Mouse (Mus musculus): ENCODE results near the gene Alg12. TPM values are rescaled to one million over a fixed set of nuclear protein-coding genes. Genes with fewer than 3 reads are reported as not detected.
"Not testable (repeated sequence)": the region's sequence is repeated elsewhere in the genome, so short reads cannot be mapped to it uniquely, and the experiment has no call there.

Alg12 gene
- polyA plus RNA-seq, 1 experiment = 18.1 TPM

GRCm38 (mm10) chr15:88810369-88810768 lies 8.7 kb downstream of the Alg12 start:
- TF ChIP-seq POLR2A (IDR thresholded peaks at IDR 0.05; ENCODE audit: low read depth, low read length) (no peak), CTCF (conservative IDR thresholded peaks at IDR 0.05; ENCODE audit: insufficient read depth, insufficient read length, low read depth, low read length) (no peak)
- Histone ChIP-seq H3K4me1 (ENCODE audit: control insufficient read depth, insufficient read depth, low read length) (no peaks in the 10 kb centered on the region), H3K4me3 (ENCODE audit: insufficient read depth, low read depth, low read length) (no peak overlapping the region), H3K27me3 (replicated peaks; ENCODE audit: control insufficient read depth, insufficient read depth, low read length) (no peaks in the 10 kb centered on the region), H3K36me3 (ENCODE audit: control insufficient read depth, insufficient read depth, low read length) (no peaks in the 10 kb centered on the region; the same call in none of the 2 replicates), H3K27ac (ENCODE audit: insufficient read depth, low read depth, low read length) (no peak overlapping the region)
- no peak for DNase-seq
- WGBS = 92% methylated on average over 2 of the region's 2 CpGs

GRCm38 (mm10) chr15:88808121-88808520 lies 11.0 kb downstream of the Alg12 start:
- no peak for DNase-seq
- Histone ChIP-seq H3K4me1 (ENCODE audit: control insufficient read depth, insufficient read depth, low read length) (no peaks in the 10 kb centered on the region), H3K27ac (ENCODE audit: insufficient read depth, low read depth, low read length) (no peak overlapping the region), H3K4me3 (ENCODE audit: insufficient read depth, low read depth, low read length) (no peak overlapping the region), H3K27me3 (replicated peaks; ENCODE audit: control insufficient read depth, insufficient read depth, low read length) (no peaks in the 10 kb centered on the region), H3K36me3 (ENCODE audit: control insufficient read depth, insufficient read depth, low read length) (no peaks in the 10 kb centered on the region; the same call in none of the 2 replicates)
- 87% methylated on average over 8 of the region's 8 CpGs for WGBS
- TF ChIP-seq CTCF (conservative IDR thresholded peaks at IDR 0.05; ENCODE audit: insufficient read depth, insufficient read length, low read depth, low read length) (no peak), POLR2A (IDR thresholded peaks at IDR 0.05; ENCODE audit: low read depth, low read length) (no peak)

- no peak for DNase-seq
- Histone ChIP-seq H3K4me3 (ENCODE audit: insufficient read depth, low read depth, low read length) (no peak overlapping the region), H3K4me1 (ENCODE audit: control insufficient read depth, insufficient read depth, low read length) (peaks cover 2% of the 10 kb centered on the region; the same call in 1 of the 2 replicates), H3K27ac (ENCODE audit: insufficient read depth, low read depth, low read length) (no peak overlapping the region), H3K36me3 (ENCODE audit: control insufficient read depth, insufficient read depth, low read length) (no peaks in the 10 kb centered on the region; the same call in none of the 2 replicates), H3K27me3 (replicated peaks; ENCODE audit: control insufficient read depth, insufficient read depth, low read length) (no peaks in the 10 kb centered on the region)
- TF ChIP-seq POLR2A (IDR thresholded peaks at IDR 0.05; ENCODE audit: low read depth, low read length) (no peak), CTCF (conservative IDR thresholded peaks at IDR 0.05; ENCODE audit: insufficient read depth, insufficient read length, low read depth, low read length) (no peak)
- WGBS = 80% methylated on average over 6 of the region's 6 CpGs
Observed at GRCm38 (mm10) chr15:88802348-88802747, 16.8 kb downstream of the Alg12 start.

GRCm38 (mm10) chr15:88801903-88802302 lies 17.2 kb downstream of the Alg12 start:
- Histone ChIP-seq H3K27ac (ENCODE audit: insufficient read depth, low read depth, low read length) (no peak overlapping the region), H3K4me3 (ENCODE audit: insufficient read depth, low read depth, low read length) (no peak overlapping the region), H3K36me3 (ENCODE audit: control insufficient read depth, insufficient read depth, low read length) (no peaks in the 10 kb centered on the region; the same call in none of the 2 replicates), H3K4me1 (ENCODE audit: control insufficient read depth, insufficient read depth, low read length) (peaks cover 2% of the 10 kb centered on the region; the same call in 1 of the 2 replicates), H3K27me3 (replicated peaks; ENCODE audit: control insufficient read depth, insufficient read depth, low read length) (no peaks in the 10 kb centered on the region)
- TF ChIP-seq POLR2A (IDR thresholded peaks at IDR 0.05; ENCODE audit: low read depth, low read length) (no peak), CTCF (conservative IDR thresholded peaks at IDR 0.05; ENCODE audit: insufficient read depth, insufficient read length, low read depth, low read length) (no peak)
- WGBS = 96% methylated on average over 3 of the region's 3 CpGs
- no peak for DNase-seq

GRCm38 (mm10) chr15:88800921-88801354 lies 18.2 kb downstream of the Alg12 start:
- Histone ChIP-seq H3K4me1 (ENCODE audit: control insufficient read depth, insufficient read depth, low read length) (peaks cover 2% of the 10 kb centered on the region; the same call in 1 of the 2 replicates), H3K27me3 (replicated peaks; ENCODE audit: control insufficient read depth, insufficient read depth, low read length) (no peaks in the 10 kb centered on the region), H3K36me3 (ENCODE audit: control insufficient read depth, insufficient read depth, low read length) (no peaks in the 10 kb centered on the region; the same call in 1 of the 2 replicates), H3K4me3 (ENCODE audit: insufficient read depth, low read depth, low read length) (no peak overlapping the region), H3K27ac (ENCODE audit: insufficient read depth, low read depth, low read length) (peak overlapping the region; percentile 4; the same call in 1 of the 2 replicates)
- TF ChIP-seq CTCF (conservative IDR thresholded peaks at IDR 0.05; ENCODE audit: insufficient read depth, insufficient read length, low read depth, low read length) (no peak), POLR2A (IDR thresholded peaks at IDR 0.05; ENCODE audit: low read depth, low read length) (no peak)
- peak; percentile 83 for DNase-seq
- 56% methylated on average over 6 of the region's 6 CpGs for WGBS

- Histone ChIP-seq H3K4me3 (ENCODE audit: insufficient read depth, low read depth, low read length) (no peak overlapping the region), H3K27me3 (replicated peaks; ENCODE audit: control insufficient read depth, insufficient read depth, low read length) (no peaks in the 10 kb centered on the region), H3K4me1 (ENCODE audit: control insufficient read depth, insufficient read depth, low read length) (peaks cover 2% of the 10 kb centered on the region; the same call in 1 of the 2 replicates), H3K27ac (ENCODE audit: insufficient read depth, low read depth, low read length) (peak overlapping the region; percentile 58), H3K36me3 (ENCODE audit: control insufficient read depth, insufficient read depth, low read length) (no peaks in the 10 kb centered on the region; the same call in 1 of the 2 replicates)
- peak; percentile 77 for DNase-seq
- TF ChIP-seq CTCF (conservative IDR thresholded peaks at IDR 0.05; ENCODE audit: insufficient read depth, insufficient read length, low read depth, low read length) (no peak), POLR2A (IDR thresholded peaks at IDR 0.05; ENCODE audit: low read depth, low read length) (no peak)
- WGBS = 52% methylated on average over 11 of the region's 11 CpGs
Observed at GRCm38 (mm10) chr15:88799950-88800371, 19.2 kb downstream of the Alg12 start.

- 84% methylated on average over 5 of the region's 5 CpGs for WGBS
- not testable (repeated sequence) for H3K36me3 ChIP-seq (ENCODE audit: control insufficient read depth, insufficient read depth, low read length); H3K27ac ChIP-seq (ENCODE audit: insufficient read depth, low read depth, low read length); H3K4me3 ChIP-seq (ENCODE audit: insufficient read depth, low read depth, low read length); DNase-seq; H3K4me1 ChIP-seq (ENCODE audit: control insufficient read depth, insufficient read depth, low read length); H3K27me3 ChIP-seq (replicated peaks; ENCODE audit: control insufficient read depth, insufficient read depth, low read length)
Observed at GRCm38 (mm10) chr15:88794729-88795128, 24.4 kb downstream of the Alg12 start.

All from kidney, adult 2 months (tissue).